Mouse (Mus musculus) cerebellum, adult 2 months (tissue): ENCODE results near the gene Abracl.

Experiments
- CTCF ChIP-seq: fragments of 200-500 bp; IDR thresholded peaks from 2 replicates; pipeline ENCODE4 v1.5.1; 2011; ENCODE audit warnings: low read depth, mild to moderate bottlenecking, control low read depth, low read length, moderate library complexity, borderline replicate concordance; ENCODE audit not compliant: insufficient read depth
- POLR2A ChIP-seq: fragments of 200-500 bp; IDR thresholded peaks from 2 replicates; pipeline ENCODE4 v1.6.1; 2011; ENCODE audit warnings: low read length, control low read depth, borderline replicate concordance; ENCODE audit not compliant: insufficient read depth

GRCm38 (mm10) chr10:18056391-18056745, 33.3 kb upstream of the Abracl start:
- no peak for TF ChIP-seq CTCF
- TF ChIP-seq POLR2A, result no peak
